Mouse (Mus musculus): ENCODE results near the gene Nmnat2.

Gene Nmnat2

DNA sequence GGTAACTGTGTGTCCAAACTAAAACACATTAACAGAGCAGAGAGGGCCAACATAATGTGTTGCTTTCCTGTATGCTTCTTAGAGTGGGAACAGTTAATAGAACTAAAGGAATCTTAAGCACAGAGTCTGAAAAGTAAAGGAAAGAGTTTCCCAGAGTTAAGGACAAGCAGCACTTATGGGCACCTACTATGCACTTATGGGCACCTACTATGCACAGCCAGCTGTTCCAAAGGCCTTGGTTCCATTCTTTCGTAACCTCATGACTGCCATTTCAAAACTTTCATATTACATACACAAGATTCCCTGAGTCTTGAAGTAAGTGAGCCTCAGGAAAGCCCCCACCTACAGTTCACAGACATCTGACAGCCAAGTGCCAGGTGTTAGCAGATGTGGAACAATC lies 64.3 kb downstream of the Nmnat2 start:
- no peak for DNase-seq (ENCODE audit: low spot score in 2 of 2)

- no peak for DNase-seq (ENCODE audit: low spot score in 2 of 2)
These were observed 64.8 kb downstream of the Nmnat2 start for GRCm38 (mm10) chr1:153019623-153020022.

- no peak for DNase-seq (ENCODE audit: low spot score in 2 of 2)
These were observed 66.3 kb downstream of the Nmnat2 start for GRCm38 (mm10) chr1:153021034-153021638.

- no peak for DNase-seq (ENCODE audit: low spot score in 2 of 2)
These were observed 68.2 kb downstream of the Nmnat2 start for GRCm38 (mm10) chr1:153023018-153023417.

- DNase-seq (ENCODE audit: low spot score in 2 of 2), result no peak
These were observed 69.1 kb downstream of the Nmnat2 start for GRCm38 (mm10) chr1:153023875-153024274.

GRCm38 (mm10) chr1:153024453-153024852 lies 69.7 kb downstream of the Nmnat2 start:
- DNase-seq (ENCODE audit: low spot score in 2 of 2), result no peak

GRCm38 (mm10) chr1:153031345-153031744 lies 76.6 kb downstream of the Nmnat2 start:
- DNase-seq (ENCODE audit: low spot score in 2 of 2), result no peak

DNA sequence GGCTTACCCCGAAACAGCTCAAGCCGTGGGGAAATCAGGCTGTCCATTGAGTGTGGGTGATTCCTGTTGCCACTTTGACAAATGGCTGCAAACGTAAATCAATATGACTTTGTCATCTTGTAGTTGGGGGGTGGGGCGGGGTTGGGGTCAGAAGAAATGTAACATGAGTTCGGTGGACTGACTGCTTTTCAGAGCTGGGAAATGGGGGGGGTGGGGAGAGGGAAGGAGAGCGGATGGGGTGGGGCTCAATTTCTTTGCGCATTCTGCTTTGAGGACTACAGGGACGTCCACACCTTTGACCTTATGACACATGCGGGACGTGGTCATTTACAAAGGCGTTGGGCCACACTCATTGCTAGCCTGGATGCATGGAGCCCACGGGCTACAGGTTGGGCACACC lies 77.2 kb downstream of the Nmnat2 start:
- no peak for DNase-seq (ENCODE audit: low spot score in 2 of 2)

DNA sequence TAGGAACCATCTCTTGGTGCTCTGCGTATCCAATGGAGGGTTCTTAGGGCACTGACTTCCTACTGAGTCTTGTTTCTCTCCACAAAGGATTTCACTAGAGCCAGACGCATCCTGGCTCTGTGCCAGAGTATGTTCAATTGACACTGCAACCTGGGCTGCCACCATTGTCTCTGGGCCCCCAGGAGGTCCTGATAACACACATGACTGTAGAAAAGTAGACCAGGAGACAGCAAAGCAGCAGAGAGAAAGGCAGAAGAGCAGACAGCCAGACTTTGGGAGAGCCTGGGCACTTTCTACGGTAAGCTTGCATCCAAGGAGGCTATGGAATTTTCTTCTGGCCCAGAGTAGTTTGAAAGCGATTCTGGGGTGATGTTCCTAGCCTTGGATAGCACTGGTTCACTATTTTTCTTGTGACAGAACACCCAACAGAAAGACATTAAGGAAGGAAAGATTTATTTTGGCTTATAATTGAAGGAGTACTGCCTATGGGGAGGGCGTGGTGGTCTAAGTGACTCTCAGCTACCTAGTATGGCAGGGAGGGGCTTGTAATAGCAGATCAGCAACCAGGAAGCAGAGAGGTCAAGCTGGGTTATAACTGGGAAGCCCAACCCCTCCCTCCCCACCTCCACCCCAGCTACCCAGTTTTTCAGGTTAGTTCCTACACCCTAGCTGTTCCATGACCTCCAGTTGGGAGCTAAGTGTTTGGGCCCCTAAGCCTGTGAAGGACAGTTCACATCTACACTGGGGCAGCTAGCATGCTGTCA lies 78.5 kb downstream of the Nmnat2 start:
- DNase-seq (ENCODE audit: low spot score in 2 of 2), result no peak

DNA sequence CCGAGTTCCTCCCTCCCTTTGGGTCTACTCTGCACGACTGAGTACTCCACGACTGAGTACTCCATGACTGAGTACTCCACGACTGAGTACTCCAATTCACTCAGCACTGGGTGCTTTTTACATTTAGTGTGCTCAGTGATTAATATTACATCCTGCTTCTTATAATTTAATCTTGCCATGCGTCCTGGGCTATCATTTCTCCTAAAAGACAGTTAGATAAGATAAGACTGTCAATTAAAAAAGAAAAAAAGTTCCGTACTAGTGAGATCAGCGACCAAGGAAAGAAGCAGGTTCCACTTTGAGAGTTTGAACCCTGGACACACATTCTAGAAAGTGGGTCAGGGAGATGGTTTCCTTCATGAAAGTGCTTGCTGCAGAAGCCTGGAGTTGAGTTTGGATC lies 79.3 kb downstream of the Nmnat2 start:
- no peak for DNase-seq (ENCODE audit: low spot score in 2 of 2)

DNA sequence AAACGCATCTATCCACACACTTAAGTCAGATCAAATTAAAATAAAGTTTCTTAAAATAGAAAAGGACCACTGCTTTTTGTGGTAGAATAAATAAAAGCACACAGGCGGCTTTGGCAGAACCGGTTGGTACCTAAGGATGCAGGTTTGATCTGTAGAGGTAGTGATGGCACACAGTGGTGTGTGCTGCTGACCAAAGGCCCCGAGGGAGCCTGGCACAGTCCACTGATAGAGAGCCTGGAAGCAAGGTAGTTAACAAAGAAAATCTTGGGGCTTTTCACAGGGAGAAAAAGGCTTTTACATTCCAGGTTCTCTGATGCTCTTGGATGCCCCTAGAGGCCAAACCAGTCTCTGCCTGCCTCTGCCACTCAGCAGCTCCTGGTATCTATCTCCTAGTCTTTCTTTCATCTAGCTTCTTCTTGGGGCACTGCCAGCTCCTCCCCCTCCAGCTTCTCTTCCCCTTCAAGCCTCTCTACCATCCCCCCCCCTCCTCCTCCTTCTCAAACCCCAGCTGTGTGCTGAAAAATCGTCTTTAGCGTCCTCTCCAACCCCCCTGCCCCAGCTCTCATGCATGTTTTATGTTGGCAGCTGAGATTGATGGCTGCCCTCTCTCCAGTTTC lies 80.6 kb downstream of the Nmnat2 start:
- DNase-seq (ENCODE audit: low spot score in 2 of 2), result no peak

GRCm38 (mm10) chr1:153037353-153038345 lies 82.9 kb downstream of the Nmnat2 start:
- no peak for DNase-seq (ENCODE audit: low spot score in 2 of 2)

DNA sequence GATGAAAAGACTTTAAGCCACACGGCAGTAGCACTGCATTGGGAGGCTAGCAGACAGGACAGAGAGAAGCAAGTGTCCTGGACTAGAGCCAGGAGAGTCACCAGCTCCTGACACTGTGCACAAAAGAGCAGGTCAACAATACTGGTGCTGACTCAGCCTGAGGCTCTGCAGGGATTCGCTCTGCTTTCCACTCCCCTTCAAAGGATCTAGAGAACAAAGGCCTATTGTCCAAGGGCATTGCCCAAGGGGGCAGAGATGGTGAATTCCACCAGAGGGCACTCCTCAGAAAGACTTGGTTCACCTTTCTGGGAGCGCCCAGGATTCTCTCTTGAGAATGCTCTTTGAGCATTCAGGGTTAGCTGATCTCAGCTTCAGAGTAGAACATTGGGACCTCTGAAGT lies 85.3 kb downstream of the Nmnat2 start:
- no peak for DNase-seq (ENCODE audit: low spot score in 2 of 2)

DNA sequence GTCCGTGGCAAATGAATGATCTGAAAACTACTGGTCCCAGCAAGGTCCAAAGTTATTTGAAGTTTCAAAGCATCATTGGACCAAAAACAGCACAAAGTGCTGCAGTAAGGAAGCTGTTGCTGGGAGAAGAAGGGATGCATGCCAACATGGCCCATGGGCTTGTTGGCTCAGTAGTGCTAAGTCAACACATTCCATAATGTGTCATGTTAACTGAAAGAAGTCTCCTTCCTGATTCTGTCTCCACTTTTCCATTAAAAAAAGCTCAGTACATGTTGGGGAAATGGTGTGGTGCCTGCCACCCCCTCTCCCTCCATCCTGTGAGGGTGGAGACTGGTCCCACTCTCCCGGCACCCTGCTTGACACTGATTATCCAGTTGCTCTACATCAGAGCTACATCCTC lies 86.3 kb downstream of the Nmnat2 start:
- DNase-seq (ENCODE audit: low spot score in 2 of 2), result no peak

- no peak for DNase-seq (ENCODE audit: low spot score in 2 of 2)
These were observed 87.5 kb downstream of the Nmnat2 start for GRCm38 (mm10) chr1:153042318-153042717.

DNA sequence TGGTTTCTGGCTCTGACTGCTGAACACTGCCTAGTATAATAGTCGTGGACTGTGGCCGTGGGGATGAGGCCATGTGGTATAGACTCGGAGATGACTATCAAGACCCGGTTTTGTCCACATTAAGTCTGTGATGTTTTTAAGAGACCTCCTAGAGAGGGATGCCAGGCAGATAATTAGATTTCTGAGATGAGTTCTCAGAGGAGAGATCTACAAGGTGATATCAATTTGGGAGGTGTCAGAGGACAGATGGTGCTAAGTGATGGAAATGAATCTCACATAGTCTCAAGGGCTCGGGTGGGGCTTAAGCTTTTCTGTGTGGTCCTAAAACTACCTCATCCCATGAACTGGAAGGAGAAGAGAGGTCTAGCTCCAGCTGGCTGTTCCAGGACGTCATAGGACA lies 88.5 kb downstream of the Nmnat2 start:
- DNase-seq (ENCODE audit: low spot score in 2 of 2), result no peak

GRCm38 (mm10) chr1:153045368-153045767 lies 90.6 kb downstream of the Nmnat2 start:
- no peak for DNase-seq (ENCODE audit: low spot score in 2 of 2)

GRCm38 (mm10) chr1:153048147-153048878 lies 93.5 kb downstream of the Nmnat2 start:
- DNase-seq (ENCODE audit: low spot score in 2 of 2), result peak; percentile 20 to 22

DNA sequence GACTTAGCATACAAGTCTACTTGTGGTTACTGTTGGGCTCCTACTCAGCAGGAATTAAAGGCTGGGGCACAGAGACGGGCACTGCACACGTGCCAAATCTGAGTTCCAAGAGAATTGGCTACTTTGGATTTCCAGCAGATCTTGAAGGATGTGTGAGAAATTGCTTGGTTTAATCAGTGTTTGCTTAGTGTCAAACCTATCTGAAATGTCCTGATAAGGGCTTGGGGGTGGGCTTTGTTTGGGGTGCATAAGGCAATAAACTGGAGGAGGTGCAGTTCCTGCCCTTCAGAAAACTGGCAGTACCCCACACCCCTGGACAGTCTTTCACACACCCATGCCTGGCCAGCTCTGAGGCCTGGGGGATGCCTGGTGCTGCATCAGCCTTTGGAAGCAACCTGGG lies 94.7 kb downstream of the Nmnat2 start:
- no peak for DNase-seq (ENCODE audit: low spot score in 2 of 2)

- DNase-seq (ENCODE audit: low spot score in 2 of 2), result no peak
These were observed 96.7 kb downstream of the Nmnat2 start for GRCm38 (mm10) chr1:153051474-153051873.

GRCm38 (mm10) chr1:153053619-153054018 lies 98.8 kb downstream of the Nmnat2 start:
- DNase-seq (ENCODE audit: low spot score in 2 of 2), result no peak

All from spleen, postnatal 36 days (tissue).